Mouse (Mus musculus) spleen, adult 2 months (tissue): ENCODE measurements around the gene Mbd3l1. TPM values are rescaled to one million over a fixed set of nuclear protein-coding genes. Genes with fewer than 3 reads are reported as not detected.

Source experiments
- DNase-seq, 2 experiments: peaks; one replicate each; pipeline versions ENCODE4 v3.0.0 to v3.0.0-alpha.2; 2012 to 2021; ENCODE audit warnings: low spot score in 2 of 2, low read depth in 1 of 2
- H3K27ac ChIP-seq: fragments of 200-500 bp; 2 replicates; pipeline ENCODE4 v1.5.1; 2012; ENCODE audit warnings: low read length, inconsistent platforms; ENCODE audit not compliant: insufficient read depth
- H3K27me3 ChIP-seq: fragments of 200-500 bp; 2 replicates; pipeline ENCODE4 v1.6.1; 2012; ENCODE audit warnings: mild to moderate bottlenecking, moderate library complexity, low read length, inconsistent platforms; ENCODE audit not compliant: control insufficient read depth, insufficient read depth
- H3K36me3 ChIP-seq: fragments of 200-500 bp; 2 replicates; pipeline ENCODE4 v1.6.1; 2012; ENCODE audit warnings: mild to moderate bottlenecking, low read length, inconsistent platforms; ENCODE audit not compliant: control insufficient read depth, insufficient read depth
- H3K4me1 ChIP-seq: fragments of 200-500 bp; 2 replicates; pipeline ENCODE4 v1.6.1; 2011; ENCODE audit warnings: inconsistent platforms; ENCODE audit not compliant: control insufficient read depth, insufficient read depth, insufficient read length
- H3K4me3 ChIP-seq: fragments of 200-500 bp; 2 replicates; pipeline ENCODE4 v1.5.1; 2011; ENCODE audit warnings: mild to moderate bottlenecking, inconsistent platforms; ENCODE audit not compliant: insufficient read depth, insufficient read length; ENCODE audit errors: extremely low read depth
- CTCF ChIP-seq: fragments of 200-500 bp; IDR thresholded peaks from 2 replicates; pipeline ENCODE4 v1.5.1; 2011; ENCODE audit warnings: mild to moderate bottlenecking, inconsistent platforms; ENCODE audit not compliant: insufficient read depth, insufficient read length, insufficient replicate concordance; ENCODE audit errors: extremely low read depth
- POLR2A ChIP-seq: fragments of 200-500 bp; IDR thresholded peaks from 2 replicates; pipeline ENCODE4 v1.6.1; 2011; ENCODE audit warnings: low read depth, low read length, inconsistent platforms
- WGBS: fragments of 180-500 bp; shearing (Covaris S2); methylation state at CpG from one replicate; pipeline ENCODE4 v1.1.7; 2018; 5-methylcytosine and 5-hydroxymethylcytosine counted together
- polyA plus RNA-seq: library from polyadenylated mRNA; depleted of rRNA; stranded (reverse); fragments of >200 nt; gene quantifications from 2 replicates; pipeline ENCODE4 v1.2.3, GENCODE M21; 2012; rRNA removed

Mbd3l1 gene
- polyA plus RNA-seq, 1 experiment = not detected

DNA sequence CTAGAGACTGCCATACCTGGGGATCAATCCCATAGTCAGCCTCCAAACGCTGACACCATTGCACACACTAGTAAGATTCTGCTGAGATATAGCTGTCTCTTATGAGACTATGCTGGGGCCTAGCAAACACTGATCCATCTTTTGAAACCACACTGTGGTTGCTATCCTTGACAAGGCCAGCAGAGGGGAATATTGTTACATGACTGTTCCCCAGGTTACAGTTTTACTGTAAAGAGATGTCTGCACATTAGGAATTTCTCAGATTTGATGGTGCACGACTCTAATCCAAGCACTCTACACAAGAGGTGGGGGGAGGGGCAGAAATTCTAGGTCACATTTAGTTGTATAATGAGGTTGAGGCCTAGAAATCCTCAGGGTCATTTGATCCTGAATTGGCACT is 29.9 kb downstream of the Mbd3l1 start:
- TF ChIP-seq CTCF = no peak
- TF ChIP-seq POLR2A = no peak
- Histone ChIP-seq H3K36me3 (no peaks in the 10 kb centered on the region), H3K27ac (no peak overlapping the region), H3K27me3 (no peaks in the 10 kb centered on the region), H3K4me1 (no peaks in the 10 kb centered on the region), H3K4me3 (no peak overlapping the region)
- 55% methylated on average over 2 of the region's 2 CpGs for WGBS
- DNase-seq = no peak

Other genes starting within 250 kb of the Mbd3l1 start
- 13.6 and 25.5 TPM in 2 replicates for gene Chordc1, start 186.2 kb upstream of the Mbd3l1 start, polyA plus RNA-seq
- 0.07 TPM in 2 replicates for gene Naalad2, start 75.4 kb upstream of the Mbd3l1 start, polyA plus RNA-seq
- not detected in 2 replicates for gene Ubtfl1, start 73.9 kb upstream of the Mbd3l1 start, polyA plus RNA-seq
- gene Mbd3l2, start 47.7 kb upstream of the Mbd3l1 start, polyA plus RNA-seq = not detected in 2 replicates
- 0.05 and 0.14 TPM in 2 replicates for gene Zfp558, start 91 bp upstream of the Mbd3l1 start, polyA plus RNA-seq
- 0.31 and 0.46 TPM in 2 replicates for gene Muc16, start 196.2 kb downstream of the Mbd3l1 start, polyA plus RNA-seq